Mouse (Mus musculus): Measurements from ENCODE around the gene Gipc2.

Gene Gipc2

GRCm38 (mm10) chr3:152193635-152194097 is 27.6 kb upstream of the Gipc2 start:
- TF ChIP-seq GATA4 (IDR thresholded peaks at IDR 0.05; ENCODE audit: insufficient replicate concordance, low read length), result peak; percentile 70; the same call in 1 of the 2 replicates

GRCm38 (mm10) chr3:152193177-152193576 is 27.1 kb upstream of the Gipc2 start:
- TF ChIP-seq GATA4 (IDR thresholded peaks at IDR 0.05; ENCODE audit: insufficient replicate concordance, low read length), result no peak

GRCm38 (mm10) chr3:152192238-152192931 is 26.4 kb upstream of the Gipc2 start:
- TF ChIP-seq GATA4 (IDR thresholded peaks at IDR 0.05; ENCODE audit: insufficient replicate concordance, low read length), result no peak

GRCm38 (mm10) chr3:152191791-152192237 is 25.8 kb upstream of the Gipc2 start:
- TF ChIP-seq GATA4 (IDR thresholded peaks at IDR 0.05; ENCODE audit: insufficient replicate concordance, low read length), result no peak

GRCm38 (mm10) chr3:152190679-152191477 is 24.8 kb upstream of the Gipc2 start:
- TF ChIP-seq GATA4 (IDR thresholded peaks at IDR 0.05; ENCODE audit: insufficient replicate concordance, low read length), result no peak

- no peak for TF ChIP-seq GATA4 (IDR thresholded peaks at IDR 0.05; ENCODE audit: insufficient replicate concordance, low read length)
Observed at GRCm38 (mm10) chr3:152189306-152189705, 23.3 kb upstream of the Gipc2 start.

GRCm38 (mm10) chr3:152186106-152186505 is 20.1 kb upstream of the Gipc2 start:
- TF ChIP-seq GATA4 (IDR thresholded peaks at IDR 0.05; ENCODE audit: insufficient replicate concordance, low read length), result no peak

GRCm38 (mm10) chr3:152183522-152183921 is 17.5 kb upstream of the Gipc2 start:
- no peak for TF ChIP-seq GATA4 (IDR thresholded peaks at IDR 0.05; ENCODE audit: insufficient replicate concordance, low read length)

- TF ChIP-seq GATA4 (IDR thresholded peaks at IDR 0.05; ENCODE audit: insufficient replicate concordance, low read length), result no peak
Observed at GRCm38 (mm10) chr3:152180624-152181023, 14.6 kb upstream of the Gipc2 start.

- no peak for TF ChIP-seq GATA4 (IDR thresholded peaks at IDR 0.05; ENCODE audit: insufficient replicate concordance, low read length)
Observed at GRCm38 (mm10) chr3:152179285-152179684, 13.3 kb upstream of the Gipc2 start.

GRCm38 (mm10) chr3:152178816-152179215 is 12.8 kb upstream of the Gipc2 start:
- TF ChIP-seq GATA4 (IDR thresholded peaks at IDR 0.05; ENCODE audit: insufficient replicate concordance, low read length), result no peak

GRCm38 (mm10) chr3:152172322-152172935 is 6.4 kb upstream of the Gipc2 start:
- TF ChIP-seq GATA4 (IDR thresholded peaks at IDR 0.05; ENCODE audit: insufficient replicate concordance, low read length), result no peak

GRCm38 (mm10) chr3:152171862-152172261 is 5.8 kb upstream of the Gipc2 start:
- TF ChIP-seq GATA4 (IDR thresholded peaks at IDR 0.05; ENCODE audit: insufficient replicate concordance, low read length), result no peak

GRCm38 (mm10) chr3:152171236-152171635 is 5.2 kb upstream of the Gipc2 start:
- TF ChIP-seq GATA4 (IDR thresholded peaks at IDR 0.05; ENCODE audit: insufficient replicate concordance, low read length), result no peak; the same call in 1 of the 2 replicates

GRCm38 (mm10) chr3:152170407-152170806 is 4.4 kb upstream of the Gipc2 start:
- no peak for TF ChIP-seq GATA4 (IDR thresholded peaks at IDR 0.05; ENCODE audit: insufficient replicate concordance, low read length)

- no peak for TF ChIP-seq GATA4 (IDR thresholded peaks at IDR 0.05; ENCODE audit: insufficient replicate concordance, low read length)
Observed at GRCm38 (mm10) chr3:152168007-152168406, 2.0 kb upstream of the Gipc2 start.

All from liver, adult (tissue).